Mouse (Mus musculus): Measurements from ENCODE around the gene Ski.

- TF ChIP-seq CTCF (IDR thresholded peaks at IDR 0.05; ENCODE audit: low read depth) (peak; percentile 95), EP300 (IDR thresholded peaks at IDR 0.05; ENCODE audit: low read depth) (no peak)
These were observed 26.9 kb upstream of the Ski start for GRCm38 (mm10) chr4:155249257-155249647.

All from liver, embryonic 14.5 days (tissue).